Mouse (Mus musculus) hindbrain, postnatal 0 days (tissue): ENCODE measurements around the gene Olfr1371. TPM values are rescaled to one million over a fixed set of nuclear protein-coding genes. Genes with fewer than 3 reads are reported as not detected.
"Not testable (repeated sequence)": the region's sequence is repeated elsewhere in the genome, so short reads cannot be mapped to it uniquely, and the experiment has no call there.

Experiments
- ATAC-seq: fragments of 200-750 bp; cut with Nextera tagmentation; 2 replicates; pipeline ENCODE4 v1.8.0; 2017; ENCODE audit warnings: mild to moderate bottlenecking, moderate TSS enrichment, moderate library complexity
- DNase-seq: peaks from one replicate; pipeline ENCODE4 v3.0.0-alpha.2; 2015; ENCODE audit warnings: low spot score
- H3K27ac ChIP-seq: fragments of 300-500 bp; sonication (generic); 2 replicates; pipeline ENCODE4 v1.5.1; 2014; ENCODE audit warnings: mild to moderate bottlenecking
- H3K27me3 ChIP-seq: fragments of 300-500 bp; sonication (generic); 2 replicates; pipeline ENCODE4 v1.6.1; 2014; ENCODE audit warnings: low read length, mixed read lengths; ENCODE audit not compliant: insufficient read depth
- H3K36me3 ChIP-seq: fragments of 300-500 bp; sonication (generic); 2 replicates; pipeline ENCODE4 v1.6.1; 2014; ENCODE audit warnings: low read length, mixed read lengths; ENCODE audit not compliant: insufficient read depth
- H3K4me1 ChIP-seq: fragments of 300-500 bp; sonication (generic); 2 replicates; pipeline ENCODE4 v1.6.1; 2014; ENCODE audit warnings: antibody characterized with exemption, low read length, mixed read lengths; ENCODE audit not compliant: insufficient read depth
- H3K4me2 ChIP-seq: fragments of 300-500 bp; sonication (generic); 2 replicates; pipeline ENCODE4 v1.6.1; 2014; ENCODE audit warnings: low read depth, mild to moderate bottlenecking, low read length, moderate library complexity, mixed read lengths
- H3K4me3 ChIP-seq: fragments of 300-500 bp; sonication (generic); 2 replicates; pipeline ENCODE4 v1.5.1; 2014; ENCODE audit warnings: low read length
- H3K9ac ChIP-seq: fragments of 300-500 bp; sonication (generic); replicated peaks from 2 replicates; pipeline ENCODE4 v1.6.1; 2014; ENCODE audit warnings: mild to moderate bottlenecking, low read length, moderate library complexity, mixed read lengths
- H3K9me3 ChIP-seq: fragments of 300-500 bp; sonication (generic); 2 replicates; pipeline ENCODE4 v1.6.1; 2016; ENCODE audit warnings: low read length, mixed read lengths
- CTCF ChIP-seq: IDR thresholded peaks from 2 replicates; pipeline ENCODE4 v1.5.1; 2016; ENCODE audit warnings: antibody characterized with exemption, control low read depth, low read depth
- WGBS: fragments of 180-500 bp; shearing (Covaris S2); extraction: QIAGEN DNeasy Blood & Tissue Kit; methylation state at CpG from one replicate; pipeline ENCODE4 v1.1.7; 2014; 5-methylcytosine and 5-hydroxymethylcytosine counted together
- polyA plus RNA-seq: library from polyadenylated mRNA; unstranded; fragments of >200 nt; fragmentation: Nextera tagmentation; extraction: Ambion mirVana; gene quantifications from 2 replicates; pipeline ENCODE4 v1.2.1, GENCODE M21; 2015
- total RNA-seq: library from RNA; depleted of rRNA; stranded (reverse); fragments of >200 nt; gene quantifications from 2 replicates; pipeline ENCODE4 v1.2.3, GENCODE M21; 2014; rRNA removed

Gene Olfr1371
- total and polyA plus RNA-seq, 2 experiments from 2014 or later = not detected

- not testable (repeated sequence) for H3K9ac ChIP-seq, H3K27me3 ChIP-seq, H3K36me3 ChIP-seq, ATAC-seq, H3K27ac ChIP-seq, H3K9me3 ChIP-seq, H3K4me1 ChIP-seq, H3K4me3 ChIP-seq, H3K4me2 ChIP-seq, DNase-seq
- WGBS = 83% methylated on average over 1 of the region's 3 CpGs
- TF ChIP-seq CTCF = peak; percentile 15; the same call in 1 of the 2 replicates
These were observed 33.9 kb downstream of the Olfr1371 start for GRCm38 (mm10) chr11:52179897-52180296.

DNA sequence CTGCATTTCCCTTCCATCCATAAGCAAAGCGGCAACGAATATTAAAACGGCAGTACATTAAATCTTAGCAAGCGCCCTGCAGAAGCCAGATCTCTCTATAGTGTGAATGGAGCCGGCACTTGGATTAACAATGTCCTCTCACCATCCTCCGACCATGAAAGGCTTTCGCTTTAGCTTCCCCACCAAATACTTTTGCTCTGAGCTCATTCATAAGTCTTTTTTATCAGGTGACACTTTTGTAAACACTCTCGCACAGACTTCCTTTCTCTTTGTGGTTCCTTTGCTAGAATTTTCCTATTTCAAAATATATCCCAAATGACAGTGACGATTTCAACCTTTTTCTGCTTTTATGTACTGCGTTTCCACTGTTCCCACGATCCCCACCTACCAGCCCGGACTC, 45.3 kb downstream of the Olfr1371 start:
- Histone ChIP-seq H3K36me3 (no peaks in the 10 kb centered on the region), H3K9me3 (no peaks in the 10 kb centered on the region), H3K27ac (no peak overlapping the region), H3K4me1 (no peaks in the 10 kb centered on the region), H3K4me2 (peak overlapping the region; percentile 57), H3K9ac (no peak overlapping the region), H3K27me3 (no peaks in the 10 kb centered on the region), H3K4me3 (peak overlapping the region; percentile 36)
- ATAC-seq = no peak
- DNase-seq = peak; percentile 1
- no peak for TF ChIP-seq CTCF
- 21% methylated on average over 12 of the region's 12 CpGs for WGBS

GRCm38 (mm10) chr11:52167901-52168302, 45.9 kb downstream of the Olfr1371 start:
- 3% methylated on average over 32 of the region's 42 CpGs for WGBS
- not testable (repeated sequence) for H3K27me3 ChIP-seq, ATAC-seq, H3K9me3 ChIP-seq, H3K4me1 ChIP-seq, H3K36me3 ChIP-seq, H3K9ac ChIP-seq, H3K27ac ChIP-seq
- Histone ChIP-seq H3K4me3 (peak overlapping the region; percentile 36), H3K4me2 (peak overlapping the region; percentile 57)
- DNase-seq = peak; percentile 16

- Histone ChIP-seq H3K36me3 (no peaks in the 10 kb centered on the region), H3K4me1 (no peaks in the 10 kb centered on the region), H3K9me3 (no peaks in the 10 kb centered on the region), H3K9ac (no peak overlapping the region), H3K27ac (no peak overlapping the region), H3K4me3 (no peak overlapping the region), H3K27me3 (no peaks in the 10 kb centered on the region), H3K4me2 (no peak overlapping the region)
- WGBS = 2% methylated on average over 21 of the region's 21 CpGs
- no peak for TF ChIP-seq CTCF
- ATAC-seq (no peak), DNase-seq (no peak)
These were observed 46.7 kb downstream of the Olfr1371 start for GRCm38 (mm10) chr11:52167126-52167525.

- Histone ChIP-seq H3K27ac (no peak overlapping the region), H3K27me3 (no peaks in the 10 kb centered on the region), H3K9me3 (no peaks in the 10 kb centered on the region), H3K4me3 (no peak overlapping the region), H3K36me3 (no peaks in the 10 kb centered on the region), H3K4me1 (no peaks in the 10 kb centered on the region), H3K9ac (no peak overlapping the region), H3K4me2 (no peak overlapping the region)
- DNase-seq (no peak), ATAC-seq (no peak)
- WGBS = 38% methylated on average over 10 of the region's 10 CpGs
- TF ChIP-seq CTCF = no peak
These were observed 49.9 kb downstream of the Olfr1371 start for GRCm38 (mm10) chr11:52163926-52164325.

Other genes with a start within 250 kb of the Olfr1371 start
- 84.6 and 87.8 TPM in 2 replicates for gene Cdkn2aipnl, start 246.3 kb downstream of the Olfr1371 start, total RNA-seq
- gene Cdkn2aipnl, start 246.3 kb downstream of the Olfr1371 start, polyA plus RNA-seq = 99.5 and 104 TPM in 2 replicates
- 123 and 125 TPM in 2 replicates for gene Ube2b, start 213.2 kb downstream of the Olfr1371 start, total RNA-seq
- gene Ube2b, start 213.2 kb downstream of the Olfr1371 start, polyA plus RNA-seq = 230 and 236 TPM in 2 replicates
- gene Cdkl3, start 209.8 kb downstream of the Olfr1371 start, total RNA-seq = 12.7 and 16.0 TPM in 2 replicates
- 34.9 and 37.6 TPM in 2 replicates for gene Cdkl3, start 209.8 kb downstream of the Olfr1371 start, polyA plus RNA-seq
- 115 and 116 TPM in 2 replicates for gene Ppp2ca, start 115.3 kb downstream of the Olfr1371 start, total RNA-seq
- gene Ppp2ca, start 115.3 kb downstream of the Olfr1371 start, polyA plus RNA-seq = 110 and 117 TPM in 2 replicates
- gene Olfr1373, start 68.5 kb downstream of the Olfr1371 start, total RNA-seq = not detected in 2 replicates
- not detected in 2 replicates for gene Olfr1373, start 68.5 kb downstream of the Olfr1371 start, polyA plus RNA-seq
- gene Skp1a, start 18.0 kb upstream of the Olfr1371 start, total RNA-seq = 320 and 370 TPM in 2 replicates
- 1,108 and 1,162 TPM in 2 replicates for gene Skp1a, start 18.0 kb upstream of the Olfr1371 start, polyA plus RNA-seq
- 2.2 and 3.3 TPM in 2 replicates for gene Tcf7, start 69.0 kb upstream of the Olfr1371 start, total RNA-seq
- gene Tcf7, start 69.0 kb upstream of the Olfr1371 start, polyA plus RNA-seq = 3.3 and 4.3 TPM in 2 replicates
- 276 and 314 TPM in 2 replicates for gene Vdac1, start 146.9 kb upstream of the Olfr1371 start, total RNA-seq
- 437 and 441 TPM in 2 replicates for gene Vdac1, start 146.9 kb upstream of the Olfr1371 start, polyA plus RNA-seq
- gene 9530068E07Rik, start 182.4 kb upstream of the Olfr1371 start, total RNA-seq = 125 and 142 TPM in 2 replicates
- 126 and 131 TPM in 2 replicates for gene 9530068E07Rik, start 182.4 kb upstream of the Olfr1371 start, polyA plus RNA-seq